Mouse (Mus musculus) heart, embryonic 11.5 days (tissue): Measurements from ENCODE around the gene Slc39a11. TPM values are rescaled to one million over a fixed set of nuclear protein-coding genes. Genes with fewer than 3 reads are reported as not detected.

ENCODE experiments used
- ATAC-seq: fragments of 200-750 bp; cut with Nextera tagmentation; replicated peaks from 2 replicates; pipeline ENCODE4 v1.8.0; 2017; ENCODE audit warnings: moderate library complexity; ENCODE audit not compliant: insufficient number of reproducible peaks, low FRiP score, low TSS enrichment
- H3K27ac ChIP-seq: fragments of 300-500 bp; sonication (generic); 2 replicates; pipeline ENCODE4 v1.5.1; 2014; ENCODE audit warnings: mild to moderate bottlenecking, low read depth, low read length
- H3K27me3 ChIP-seq: fragments of 300-500 bp; sonication (generic); 2 replicates; pipeline ENCODE4 v1.6.1; 2014; ENCODE audit warnings: mild to moderate bottlenecking, low read length, mixed read lengths; ENCODE audit not compliant: control insufficient read depth, insufficient read depth
- H3K36me3 ChIP-seq: fragments of 300-500 bp; sonication (generic); 2 replicates; pipeline ENCODE4 v1.6.1; 2014; ENCODE audit warnings: mild to moderate bottlenecking, low read length, moderate library complexity, mixed read lengths; ENCODE audit not compliant: control insufficient read depth, insufficient read depth
- H3K4me1 ChIP-seq: fragments of 300-500 bp; sonication (generic); 2 replicates; pipeline ENCODE4 v1.6.1; 2014; ENCODE audit warnings: low read length; ENCODE audit not compliant: control insufficient read depth, insufficient read depth
- H3K4me2 ChIP-seq: fragments of 300-500 bp; sonication (generic); 2 replicates; pipeline ENCODE4 v1.6.1; 2014; ENCODE audit warnings: mild to moderate bottlenecking, moderate library complexity
- H3K4me3 ChIP-seq: fragments of 300-500 bp; sonication (generic); 2 replicates; pipeline ENCODE4 v1.5.1; 2014; ENCODE audit warnings: low read depth, low read length
- H3K9ac ChIP-seq: fragments of 300-500 bp; sonication (generic); 2 replicates; pipeline ENCODE4 v1.6.1; 2014; ENCODE audit warnings: mild to moderate bottlenecking, low read depth, low read length, moderate library complexity
- H3K9me3 ChIP-seq: fragments of 300-500 bp; sonication (generic); replicated peaks from 2 replicates; pipeline ENCODE4 v1.6.1; 2016; ENCODE audit warnings: low read length; ENCODE audit not compliant: control insufficient read depth
- WGBS: fragments of 180-500 bp; shearing (Covaris S2); extraction: QIAGEN DNeasy Blood & Tissue Kit; methylation state at CpG from one replicate; pipeline ENCODE4 v1.1.7; 2014; ENCODE audit not compliant: insufficient replicate concordance; 5-methylcytosine and 5-hydroxymethylcytosine counted together
- polyA plus RNA-seq: library from polyadenylated mRNA; unstranded; fragments of >200 nt; fragmentation: Nextera tagmentation; extraction: Ambion mirVana; gene quantifications from 2 replicates; pipeline ENCODE4 v1.2.1, GENCODE M21; 2014

Slc39a11 gene
- polyA plus RNA-seq, 1 experiment from 2014 or later, result 17.1 TPM

- no peak overlapping the region for H3K4me2 ChIP-seq
- H3K4me3 ChIP-seq, result no peak overlapping the region
- 45% methylated on average over 5 of the region's 5 CpGs for WGBS
- no peak overlapping the region for H3K27ac ChIP-seq
- peaks cover 5% of the 10 kb centered on the region; the same call in 1 of the 2 replicates for H3K4me1 ChIP-seq
- no peaks in the 10 kb centered on the region for H3K36me3 ChIP-seq
- ATAC-seq, result no peak
- no peaks in the 10 kb centered on the region for H3K27me3 ChIP-seq
- no peak overlapping the region for H3K9ac ChIP-seq
- H3K9me3 ChIP-seq, result no peaks in the 10 kb centered on the region
Observed at GRCm38 (mm10) chr11:113334444-113334881, 315.4 kb downstream of the Slc39a11 start.

- no peak overlapping the region for H3K4me2 ChIP-seq
- no peak for ATAC-seq
- H3K27ac ChIP-seq, result no peak overlapping the region
- 70% methylated on average over 9 of the region's 9 CpGs for WGBS
- no peak overlapping the region for H3K9ac ChIP-seq
- H3K27me3 ChIP-seq, result no peaks in the 10 kb centered on the region
- H3K4me1 ChIP-seq, result peaks cover 5% of the 10 kb centered on the region; the same call in 1 of the 2 replicates
- no peaks in the 10 kb centered on the region for H3K36me3 ChIP-seq
- no peaks in the 10 kb centered on the region for H3K9me3 ChIP-seq
- H3K4me3 ChIP-seq, result no peak overlapping the region
Observed at GRCm38 (mm10) chr11:113333535-113333934, 316.3 kb downstream of the Slc39a11 start.

GRCm38 (mm10) chr11:113330061-113330591 is 319.8 kb downstream of the Slc39a11 start:
- Histone ChIP-seq H3K4me1 (peaks cover 5% of the 10 kb centered on the region; the same call in 1 of the 2 replicates), H3K9me3 (no peaks in the 10 kb centered on the region), H3K27me3 (0 out of 2 replicates have a peak, but pooled peaks cover under 1% of the 10 kb centered on the region), H3K9ac (no peak overlapping the region), H3K4me3 (no peak overlapping the region), H3K27ac (no peak overlapping the region), H3K36me3 (no peaks in the 10 kb centered on the region), H3K4me2 (no peak overlapping the region)
- WGBS, result 76% methylated on average over 13 of the region's 13 CpGs
- no peak for ATAC-seq

- H3K9me3 ChIP-seq, result no peaks in the 10 kb centered on the region
- no peak overlapping the region for H3K9ac ChIP-seq
- H3K36me3 ChIP-seq, result no peaks in the 10 kb centered on the region
- H3K27ac ChIP-seq, result no peak overlapping the region
- no peak for ATAC-seq
- 79% methylated on average over 3 of the region's 3 CpGs for WGBS
- peaks cover 5% of the 10 kb centered on the region; the same call in 1 of the 2 replicates for H3K4me1 ChIP-seq
- H3K4me2 ChIP-seq, result no peak overlapping the region
- no peak overlapping the region for H3K4me3 ChIP-seq
- H3K27me3 ChIP-seq, result 0 out of 2 replicates have a peak, but pooled peaks cover 2% of the 10 kb centered on the region
Observed at GRCm38 (mm10) chr11:113327499-113328062, 322.3 kb downstream of the Slc39a11 start.

GRCm38 (mm10) chr11:113326387-113327011 is 323.4 kb downstream of the Slc39a11 start:
- Histone ChIP-seq H3K4me2 (peak overlapping the region; percentile 61), H3K27me3 (0 out of 2 replicates have a peak, but pooled peaks cover 2% of the 10 kb centered on the region), H3K9me3 (no peaks in the 10 kb centered on the region), H3K36me3 (no peaks in the 10 kb centered on the region), H3K9ac (no peak overlapping the region), H3K4me1 (peaks cover 5% of the 10 kb centered on the region; the same call in 1 of the 2 replicates), H3K4me3 (peak overlapping the region; percentile 18; the same call in 1 of the 2 replicates), H3K27ac (no peak overlapping the region)
- 23% methylated on average over 18 of the region's 18 CpGs for WGBS
- ATAC-seq, result no peak

GRCm38 (mm10) chr11:113321601-113322000 is 328.3 kb downstream of the Slc39a11 start:
- H3K4me2 ChIP-seq, result no peak overlapping the region
- 82% methylated on average over 3 of the region's 3 CpGs for WGBS
- 0 out of 2 replicates have a peak, but pooled peaks cover 2% of the 10 kb centered on the region for H3K27me3 ChIP-seq
- no peaks in the 10 kb centered on the region for H3K36me3 ChIP-seq
- ATAC-seq, result no peak
- H3K4me3 ChIP-seq, result no peak overlapping the region
- H3K27ac ChIP-seq, result no peak overlapping the region
- no peaks in the 10 kb centered on the region for H3K4me1 ChIP-seq
- H3K9me3 ChIP-seq, result no peaks in the 10 kb centered on the region
- no peak overlapping the region for H3K9ac ChIP-seq

GRCm38 (mm10) chr11:113309265-113309951 is 340.5 kb downstream of the Slc39a11 start:
- 64% methylated on average over 10 of the region's 10 CpGs for WGBS
- Histone ChIP-seq H3K4me3 (no peak overlapping the region), H3K4me2 (no peak overlapping the region), H3K27ac (no peak overlapping the region), H3K9ac (no peak overlapping the region), H3K36me3 (no peaks in the 10 kb centered on the region), H3K9me3 (no peaks in the 10 kb centered on the region), H3K4me1 (no peaks in the 10 kb centered on the region), H3K27me3 (no peaks in the 10 kb centered on the region)
- ATAC-seq, result no peak

GRCm38 (mm10) chr11:113308256-113308941 is 341.5 kb downstream of the Slc39a11 start:
- Histone ChIP-seq H3K36me3 (no peaks in the 10 kb centered on the region), H3K27me3 (no peaks in the 10 kb centered on the region), H3K9me3 (no peaks in the 10 kb centered on the region), H3K27ac (no peak overlapping the region), H3K4me2 (no peak overlapping the region), H3K4me3 (no peak overlapping the region), H3K9ac (no peak overlapping the region), H3K4me1 (no peaks in the 10 kb centered on the region)
- WGBS, result 76% methylated on average over 4 of the region's 4 CpGs
- no peak for ATAC-seq
